Mouse (Mus musculus) stomach, embryonic 16.5 days (tissue): ENCODE measurements around the gene Tec. TPM values are rescaled to one million over a fixed set of nuclear protein-coding genes. Genes with fewer than 3 reads are reported as not detected.

ENCODE experiments used
- ATAC-seq: fragments of 200-750 bp; cut with Nextera tagmentation; 2 replicates; pipeline ENCODE4 v1.8.0; 2017; ENCODE audit warnings: moderate number of reproducible peaks, moderate TSS enrichment; ENCODE audit not compliant: insufficient read depth, low FRiP score
- H3K27ac ChIP-seq: fragments of 300-500 bp; sonication (generic); 2 replicates; pipeline ENCODE4 v1.5.1; 2014; ENCODE audit warnings: low read length
- H3K27me3 ChIP-seq: fragments of 300-500 bp; sonication (generic); 2 replicates; pipeline ENCODE4 v1.6.1; 2014; ENCODE audit warnings: low read length, control low read depth, mixed read lengths; ENCODE audit not compliant: control insufficient read depth, insufficient read depth
- H3K36me3 ChIP-seq: fragments of 300-500 bp; sonication (generic); 2 replicates; pipeline ENCODE4 v1.6.1; 2014; ENCODE audit warnings: low read length; ENCODE audit not compliant: control insufficient read depth, insufficient read depth
- H3K4me1 ChIP-seq: fragments of 300-500 bp; sonication (generic); 2 replicates; pipeline ENCODE4 v1.6.1; 2014; ENCODE audit warnings: low read length, control low read depth, mixed read lengths; ENCODE audit not compliant: control insufficient read depth, insufficient read depth
- H3K4me2 ChIP-seq: fragments of 300-500 bp; sonication (generic); 2 replicates; pipeline ENCODE4 v1.6.1; 2014; ENCODE audit warnings: low read depth, low read length, mixed read lengths
- H3K4me3 ChIP-seq: fragments of 300-500 bp; sonication (generic); replicated peaks from 2 replicates; pipeline ENCODE4 v1.5.1; 2014; ENCODE audit warnings: mild to moderate bottlenecking, low read length
- H3K9ac ChIP-seq: fragments of 300-500 bp; sonication (generic); 2 replicates; pipeline ENCODE4 v1.6.1; 2014; ENCODE audit warnings: low read length
- H3K9me3 ChIP-seq: fragments of 300-500 bp; sonication (generic); replicated peaks from 2 replicates; pipeline ENCODE4 v1.6.1; 2016; ENCODE audit warnings: low read length, control low read depth; ENCODE audit not compliant: control insufficient read depth
- WGBS: fragments of 180-500 bp; shearing (Covaris S2); extraction: QIAGEN DNeasy Blood & Tissue Kit; methylation state at CpG from one replicate; pipeline ENCODE4 v1.1.7; 2014; 5-methylcytosine and 5-hydroxymethylcytosine counted together
- polyA plus RNA-seq: library from polyadenylated mRNA; unstranded; fragments of >200 nt; fragmentation: Nextera tagmentation; extraction: Ambion mirVana; gene quantifications from 2 replicates; pipeline ENCODE4 v1.2.1, GENCODE M21; 2015

Gene Tec
- polyA plus RNA-seq, 1 experiment from 2014 or later = 12.5 TPM

DNA sequence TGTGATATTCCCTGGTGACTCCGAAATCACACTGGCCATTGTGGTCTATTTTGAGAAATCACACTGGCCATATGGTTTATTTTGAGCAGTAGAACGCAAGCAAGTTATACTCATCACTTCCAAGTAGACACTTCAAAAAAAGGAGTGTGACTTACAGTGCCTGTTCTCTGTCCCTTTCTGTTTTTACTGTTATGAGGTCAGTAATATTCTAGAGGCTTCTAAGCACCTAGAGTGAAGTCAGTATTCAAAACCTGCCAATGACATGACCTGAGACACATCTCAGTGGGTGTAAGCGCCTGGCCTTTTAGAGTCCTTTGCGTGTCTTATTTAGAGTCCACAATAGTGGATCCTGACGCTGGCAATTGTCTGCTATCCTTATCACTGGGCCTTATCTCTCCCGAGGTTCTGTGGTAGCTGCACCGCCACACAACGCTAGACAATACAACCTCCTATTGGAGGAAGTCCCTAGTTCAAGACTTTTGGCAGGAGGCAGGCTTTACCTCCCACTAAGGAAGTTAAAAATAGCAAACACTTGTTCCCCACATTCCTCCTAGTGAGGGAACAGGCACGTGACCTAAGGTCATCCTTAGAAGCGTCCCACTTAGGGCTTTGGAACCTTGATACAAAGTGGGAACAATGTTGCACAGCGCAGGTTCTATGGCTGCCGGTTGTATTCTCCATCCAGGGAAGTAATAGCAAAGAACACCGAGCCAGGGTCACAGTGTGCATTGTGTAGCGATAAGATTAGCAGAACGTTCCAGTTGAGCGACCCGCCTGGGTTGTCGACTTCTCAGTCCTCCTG is 28.4 kb upstream of the Tec start:
- no peak for ATAC-seq
- Histone ChIP-seq H3K4me3 (no peak overlapping the region), H3K9ac (no peak overlapping the region), H3K4me2 (no peak overlapping the region), H3K27ac (no peak overlapping the region), H3K4me1 (no peaks in the 10 kb centered on the region; the same call in 1 of the 2 replicates), H3K27me3 (no peaks in the 10 kb centered on the region), H3K9me3 (no peaks in the 10 kb centered on the region), H3K36me3 (no peaks in the 10 kb centered on the region)
- WGBS = 64% methylated on average over 18 of the region's 18 CpGs

DNA sequence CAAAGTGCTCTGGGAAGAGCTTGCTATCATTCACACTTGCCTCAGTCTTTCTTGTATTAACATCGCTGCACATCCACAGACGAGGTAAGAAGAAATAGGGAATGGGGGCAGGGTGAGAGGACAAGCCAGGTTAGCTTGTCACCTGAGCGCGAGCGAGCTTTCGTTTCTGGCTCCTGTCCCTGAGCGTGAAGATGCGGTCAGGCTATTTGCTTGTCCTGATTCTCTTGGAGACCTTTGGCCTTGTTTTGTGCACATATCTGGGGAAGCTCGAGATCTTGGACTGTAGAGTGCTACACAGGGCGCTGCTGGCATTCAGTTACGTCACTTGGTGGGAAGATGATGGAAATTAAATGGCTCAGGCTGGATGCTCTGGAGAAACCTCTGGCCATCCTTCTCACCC is 27.0 kb upstream of the Tec start:
- H3K27me3 ChIP-seq = no peaks in the 10 kb centered on the region
- no peak overlapping the region for H3K9ac ChIP-seq
- no peaks in the 10 kb centered on the region for H3K36me3 ChIP-seq
- no peak overlapping the region for H3K4me2 ChIP-seq
- H3K4me1 ChIP-seq = no peaks in the 10 kb centered on the region; the same call in 1 of the 2 replicates
- no peak overlapping the region for H3K27ac ChIP-seq
- no peak overlapping the region for H3K4me3 ChIP-seq
- no peak for ATAC-seq
- H3K9me3 ChIP-seq = no peaks in the 10 kb centered on the region
- WGBS = 85% methylated on average over 11 of the region's 11 CpGs

DNA sequence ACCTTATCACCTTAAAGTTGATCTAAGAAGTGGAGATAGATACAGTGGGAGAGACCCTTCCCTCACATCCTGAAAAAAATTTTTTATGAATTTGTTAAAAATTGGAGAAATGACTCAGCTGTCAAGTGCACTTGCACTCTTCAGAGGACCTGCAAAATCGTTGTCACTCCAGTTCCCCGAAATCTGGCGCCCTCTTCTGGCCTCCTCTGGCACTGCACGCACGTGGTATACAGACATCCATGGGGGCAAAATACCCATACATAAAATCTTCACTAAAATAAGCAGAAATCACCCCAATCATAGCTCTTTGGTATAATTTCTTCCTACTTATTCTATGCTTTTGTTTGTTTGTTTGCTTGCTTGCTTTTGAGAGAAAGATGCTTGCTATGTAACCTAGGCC is 25.7 kb upstream of the Tec start:
- H3K4me1 ChIP-seq = no peaks in the 10 kb centered on the region; the same call in 1 of the 2 replicates
- H3K9me3 ChIP-seq = no peaks in the 10 kb centered on the region
- no peak overlapping the region for H3K27ac ChIP-seq
- H3K4me3 ChIP-seq = no peak overlapping the region
- H3K27me3 ChIP-seq = no peaks in the 10 kb centered on the region
- ATAC-seq = no peak
- no peak overlapping the region for H3K4me2 ChIP-seq
- WGBS = 57% methylated on average over 5 of the region's 5 CpGs
- H3K36me3 ChIP-seq = no peaks in the 10 kb centered on the region
- no peak overlapping the region for H3K9ac ChIP-seq

DNA sequence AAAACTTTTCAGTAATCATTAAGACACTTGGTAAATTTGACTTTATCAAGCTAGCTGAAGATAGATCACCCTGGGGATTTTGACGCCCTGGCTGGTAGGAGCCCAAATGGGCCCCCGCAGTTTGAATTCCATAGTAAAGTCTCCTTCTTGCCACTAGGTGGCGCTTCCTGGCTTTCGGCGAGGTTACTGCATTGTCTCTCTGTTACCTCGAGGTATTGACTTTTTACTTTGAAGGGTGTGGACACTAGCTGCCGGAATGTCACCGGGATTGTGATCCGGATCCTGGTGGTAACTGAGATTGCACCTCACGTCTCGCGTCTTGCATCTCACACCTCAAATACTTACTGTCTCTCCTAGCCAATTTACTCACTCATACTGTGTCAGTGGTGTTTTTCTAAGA is 23.3 kb upstream of the Tec start:
- Histone ChIP-seq H3K4me3 (no peak overlapping the region), H3K36me3 (no peaks in the 10 kb centered on the region), H3K4me2 (peak overlapping the region; percentile 29; the same call in 1 of the 2 replicates), H3K27me3 (no peaks in the 10 kb centered on the region), H3K9ac (0 out of 2 replicates have a peak overlapping the region, but pooled peaks have one; percentile 46), H3K4me1 (0 out of 2 replicates have a peak, but pooled peaks cover 3% of the 10 kb centered on the region), H3K9me3 (no peaks in the 10 kb centered on the region), H3K27ac (no peak overlapping the region)
- peak; percentile 29; the same call in 1 of the 2 replicates for ATAC-seq
- 3% methylated on average over 12 of the region's 12 CpGs for whole genome bisulfite sequencing

DNA sequence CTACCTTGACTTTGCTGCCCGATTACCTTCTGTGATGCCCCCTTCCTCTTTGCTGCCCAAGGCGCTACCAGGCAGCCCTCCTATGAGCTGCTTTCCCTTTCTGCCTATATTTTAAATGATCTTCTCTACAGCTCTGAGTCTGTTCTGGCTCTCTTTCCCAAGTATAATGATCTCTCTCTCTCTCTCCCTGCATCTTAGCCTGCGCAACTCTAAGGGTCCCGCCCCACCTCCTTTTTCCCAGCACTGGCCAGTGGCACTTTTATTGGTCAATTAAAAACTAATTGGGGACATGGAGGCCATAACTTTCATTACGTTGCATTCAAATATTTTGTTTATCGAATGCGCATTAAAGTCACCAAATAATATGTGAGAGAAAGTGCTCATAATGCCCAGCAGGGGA is 20.0 kb upstream of the Tec start:
- 92% methylated on average over 7 of the region's 7 CpGs for WGBS
- H3K4me2 ChIP-seq = no peak overlapping the region
- H3K27me3 ChIP-seq = no peaks in the 10 kb centered on the region
- ATAC-seq = no peak
- H3K9me3 ChIP-seq = no peaks in the 10 kb centered on the region
- H3K9ac ChIP-seq = no peak overlapping the region
- 0 out of 2 replicates have a peak, but pooled peaks cover 3% of the 10 kb centered on the region for H3K4me1 ChIP-seq
- H3K27ac ChIP-seq = no peak overlapping the region
- H3K36me3 ChIP-seq = no peaks in the 10 kb centered on the region
- H3K4me3 ChIP-seq = no peak overlapping the region

GRCm38 (mm10) chr5:72886458-72887222 is 18.4 kb upstream of the Tec start:
- Histone ChIP-seq H3K4me2 (no peak overlapping the region), H3K4me3 (no peak overlapping the region), H3K27me3 (no peaks in the 10 kb centered on the region), H3K4me1 (0 out of 2 replicates have a peak, but pooled peaks cover 3% of the 10 kb centered on the region), H3K36me3 (no peaks in the 10 kb centered on the region), H3K27ac (0 out of 2 replicates have a peak overlapping the region, but pooled peaks have one; percentile 24), H3K9ac (no peak overlapping the region), H3K9me3 (no peaks in the 10 kb centered on the region)
- 60% methylated on average over 18 of the region's 19 CpGs for WGBS
- peak; percentile 40; the same call in 1 of the 2 replicates for ATAC-seq

GRCm38 (mm10) chr5:72883706-72884105 is 15.4 kb upstream of the Tec start:
- H3K4me2 ChIP-seq = no peak overlapping the region
- no peaks in the 10 kb centered on the region for H3K27me3 ChIP-seq
- 0 out of 2 replicates have a peak, but pooled peaks cover 3% of the 10 kb centered on the region for H3K4me1 ChIP-seq
- H3K9ac ChIP-seq = no peak overlapping the region
- H3K4me3 ChIP-seq = no peak overlapping the region
- 41% methylated on average over 3 of the region's 3 CpGs for WGBS
- no peaks in the 10 kb centered on the region for H3K36me3 ChIP-seq
- ATAC-seq = no peak
- H3K27ac ChIP-seq = no peak overlapping the region
- no peaks in the 10 kb centered on the region for H3K9me3 ChIP-seq

DNA sequence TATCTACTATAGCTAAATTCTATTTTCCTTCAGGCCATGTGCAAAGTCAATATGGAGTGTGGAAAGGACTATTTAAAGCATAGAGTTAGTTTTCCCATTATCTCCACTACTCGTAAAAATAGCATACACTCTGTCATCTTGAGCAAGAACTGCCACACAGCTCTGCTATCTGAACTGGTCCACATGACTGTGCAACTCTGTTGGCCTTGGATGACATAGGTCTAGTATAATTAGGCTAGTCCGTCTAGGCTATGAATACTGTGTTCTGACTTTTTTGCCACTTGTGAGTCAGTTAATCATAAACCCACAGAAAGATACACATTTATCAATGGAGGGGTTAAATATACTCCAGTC is 14.1 kb upstream of the Tec start:
- H3K4me1 ChIP-seq = 0 out of 2 replicates have a peak, but pooled peaks cover under 1% of the 10 kb centered on the region
- H3K9ac ChIP-seq = no peak overlapping the region
- H3K36me3 ChIP-seq = no peaks in the 10 kb centered on the region
- no peak overlapping the region for H3K4me3 ChIP-seq
- no peaks in the 10 kb centered on the region for H3K9me3 ChIP-seq
- no peaks in the 10 kb centered on the region for H3K27me3 ChIP-seq
- peak; percentile 44; the same call in 1 of the 2 replicates for ATAC-seq
- H3K4me2 ChIP-seq = no peak overlapping the region
- H3K27ac ChIP-seq = no peak overlapping the region
- 60% methylated on average over 2 of the region's 2 CpGs for WGBS
